Mouse (Mus musculus): ENCODE measurements around the gene Smyd3. TPM values are rescaled to one million over a fixed set of nuclear protein-coding genes. Genes with fewer than 3 reads are reported as not detected.

Smyd3 gene
- 100 to 1,000 TPM in 4 of 26 experiments, 10 to 100 TPM in 22; 19.4 to 132 (median 49.4) TPM for total RNA-seq (2018; cell fraction: chromatin; rRNA removed)
- 10 to 100 TPM in 6 of 26 experiments, 1 to 10 TPM in 20; 4.7 to 11.6 (median 8.5) TPM for total RNA-seq (2018; cell fraction: cytosol; rRNA removed)
- total RNA-seq (2018; cell fraction: nucleus; rRNA removed), result 100 to 1,000 TPM in 1 of 26 experiments, 10 to 100 TPM in 24, 1 to 10 TPM in 1; 6.6 to 107 (median 32.7) TPM
- 3.7 to 6.1 TPM (median 5.1 TPM) in 3 replicates for polyA plus RNA-seq (2018)

DNA sequence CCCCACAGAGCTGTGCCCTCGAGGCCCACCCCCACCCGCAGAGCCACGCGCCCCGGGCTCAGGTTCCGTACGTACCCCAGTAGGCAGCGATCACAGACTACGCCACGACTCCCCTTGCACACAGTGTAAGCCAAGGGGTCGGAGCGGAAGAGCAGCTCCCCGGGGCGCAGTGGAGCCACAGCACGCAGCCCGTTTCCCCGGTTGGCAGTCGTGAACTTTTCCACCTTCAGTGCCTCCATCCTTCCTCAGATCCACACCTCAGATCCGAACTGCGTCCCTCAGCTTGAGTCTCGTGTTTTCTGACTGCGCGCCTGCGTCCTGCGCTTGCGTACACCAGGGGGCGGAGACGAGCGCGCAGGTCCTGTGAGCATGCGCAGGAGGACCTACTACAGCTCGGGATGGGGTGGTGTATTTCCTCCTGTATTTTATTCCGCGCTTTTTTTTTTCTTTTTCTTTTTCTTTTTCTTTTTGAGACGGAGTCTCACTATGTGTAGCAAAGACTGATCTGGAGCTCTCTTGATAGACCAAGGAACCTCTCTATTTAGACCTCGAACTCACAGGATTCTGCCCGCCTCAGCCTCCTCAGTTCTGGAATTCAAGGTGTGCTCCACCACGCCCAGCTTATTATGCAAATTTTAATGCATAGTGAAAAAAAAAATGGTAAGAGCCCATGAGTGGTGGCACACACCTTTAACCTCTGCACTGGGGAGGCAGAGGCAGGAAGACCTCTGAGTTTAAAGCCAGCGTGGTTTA, at the start of gene Smyd3:
Gene Smyd3 (minus strand): TSS at position 329 of the 753 bp plus-strand sequence.
- Histone ChIP-seq H3K4me3 (ENCODE audit: inconsistent target) (peak within 1 kb of the TSS; percentile 68), H3K27ac (0 out of 2 replicates have a peak within 1 kb of the TSS, but pooled peaks have one; percentile 0), H3K79me2 (ENCODE audit: inconsistent target) (peaks cover 36% of the 10 kb centered on the region; the same call in 1 of the 2 replicates), H3K36me3 (ENCODE audit: inconsistent target) (no peaks in the 10 kb centered on the region)
- WGBS (ENCODE audit: missing documents), result 6% methylated on average over 39 of the region's 39 CpGs

DNA sequence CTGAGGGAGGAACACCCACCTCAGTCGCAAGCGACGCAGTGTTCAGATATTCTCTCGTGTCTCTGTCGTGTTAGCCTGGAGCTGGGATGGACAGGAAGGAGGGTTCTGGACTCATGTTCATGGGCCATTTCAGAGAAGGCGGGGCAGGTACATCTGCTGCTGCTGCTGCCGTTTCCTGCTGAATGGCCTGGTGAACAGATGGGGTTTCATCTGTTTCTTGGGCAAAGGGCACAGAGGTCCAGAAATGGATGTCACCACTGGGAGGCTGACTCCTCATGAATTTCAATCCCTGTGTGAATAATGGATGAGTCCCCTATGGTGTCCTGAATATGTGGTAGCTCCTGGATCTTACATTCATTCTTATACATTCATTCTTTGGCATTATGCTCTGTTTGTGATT, 49.7 kb upstream of the Smyd3 start:
- WGBS (ENCODE audit: missing documents), result 90% methylated on average over 7 of the region's 7 CpGs
- H3K79me2 ChIP-seq (ENCODE audit: inconsistent target), result peaks cover 13% of the 10 kb centered on the region; the same call in 1 of the 2 replicates
- H3K27ac ChIP-seq, result no peak overlapping the region
- H3K36me3 ChIP-seq (ENCODE audit: inconsistent target), result no peaks in the 10 kb centered on the region
- H3K4me3 ChIP-seq (ENCODE audit: inconsistent target), result no peak overlapping the region

DNA sequence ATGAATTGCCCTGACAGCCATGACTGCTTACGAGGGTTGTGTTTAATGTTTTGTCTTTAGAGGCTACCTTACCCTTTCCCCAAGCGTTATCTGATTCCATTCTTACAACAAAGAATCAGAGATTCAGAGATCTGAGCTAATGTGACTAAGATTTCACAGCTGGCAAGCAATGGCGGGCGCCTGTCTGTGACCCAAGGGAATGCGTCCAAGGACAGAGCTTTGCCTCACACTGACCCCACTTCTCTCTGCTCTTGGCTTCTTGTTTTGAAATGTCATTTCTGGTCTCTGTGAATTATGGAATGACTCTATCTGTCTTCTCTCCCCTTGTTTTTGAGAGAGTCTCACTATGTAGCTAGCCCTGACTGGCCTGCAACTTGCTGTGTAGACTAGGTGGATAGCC, 46.1 kb upstream of the Smyd3 start:
- no peaks in the 10 kb centered on the region for H3K36me3 ChIP-seq (ENCODE audit: inconsistent target)
- H3K27ac ChIP-seq, result no peak overlapping the region
- WGBS (ENCODE audit: missing documents), result 97% methylated on average over 5 of the region's 5 CpGs
- H3K79me2 ChIP-seq (ENCODE audit: inconsistent target), result peaks cover 20% of the 10 kb centered on the region; the same call in 1 of the 2 replicates
- no peak overlapping the region for H3K4me3 ChIP-seq (ENCODE audit: inconsistent target)

DNA sequence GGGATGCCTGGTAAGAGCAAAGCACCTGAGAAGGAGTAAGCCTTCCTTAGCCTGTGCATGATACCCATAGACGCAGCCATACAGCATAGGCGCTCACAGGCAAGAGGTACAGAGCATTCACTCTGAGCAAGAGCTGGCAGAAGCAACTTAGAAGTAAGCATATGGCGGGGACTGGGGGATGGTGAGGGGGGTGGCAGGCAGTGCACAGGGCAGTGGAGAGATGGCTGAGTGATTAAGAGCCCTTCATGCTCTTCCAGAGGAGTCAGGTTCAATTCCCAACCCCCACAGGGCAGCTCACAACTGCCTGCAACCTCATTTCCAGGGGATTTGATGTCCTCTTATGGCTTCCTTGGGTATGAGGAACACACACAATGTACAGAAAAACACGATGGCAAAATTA, 45.4 kb upstream of the Smyd3 start:
- H3K79me2 ChIP-seq (ENCODE audit: inconsistent target), result peaks cover 20% of the 10 kb centered on the region; the same call in 1 of the 2 replicates
- no peaks in the 10 kb centered on the region for H3K36me3 ChIP-seq (ENCODE audit: inconsistent target)
- no peak overlapping the region for H3K27ac ChIP-seq
- WGBS (ENCODE audit: missing documents), result 95% methylated on average over 4 of the region's 4 CpGs
- H3K4me3 ChIP-seq (ENCODE audit: inconsistent target), result no peak overlapping the region

DNA sequence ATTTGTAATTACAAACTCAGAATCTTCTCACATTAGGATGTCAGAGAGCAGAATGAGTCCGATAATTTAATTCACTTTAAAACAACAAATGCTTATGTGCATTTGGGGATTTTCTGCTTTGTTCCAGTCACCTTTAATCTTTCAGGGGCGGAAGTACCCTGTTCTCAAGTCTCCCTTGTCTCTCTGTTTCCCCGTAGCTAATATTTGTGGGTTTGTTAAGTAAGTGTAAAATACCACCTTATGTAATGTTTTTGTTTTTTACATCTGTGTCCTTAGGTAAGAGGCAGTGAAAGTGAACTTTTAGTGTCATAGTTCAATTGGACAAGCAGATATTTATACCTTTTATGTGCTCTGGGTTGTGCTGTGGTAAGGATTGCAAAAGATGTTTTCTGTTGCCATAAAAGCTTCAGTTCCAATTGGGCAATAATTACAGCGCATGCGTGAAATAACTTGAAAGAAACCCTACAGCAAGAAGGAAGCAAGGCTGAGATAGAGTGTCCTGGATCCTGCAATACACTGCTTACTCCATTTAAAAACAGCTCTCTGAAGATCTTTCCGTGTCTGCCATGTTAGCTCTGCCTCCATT, 43.1 kb upstream of the Smyd3 start:
- no peak overlapping the region for H3K27ac ChIP-seq
- WGBS (ENCODE audit: missing documents), result 43% methylated on average over 6 of the region's 6 CpGs
- no peak overlapping the region for H3K4me3 ChIP-seq (ENCODE audit: inconsistent target)
- no peaks in the 10 kb centered on the region for H3K36me3 ChIP-seq (ENCODE audit: inconsistent target)
- peaks cover 40% of the 10 kb centered on the region; the same call in 1 of the 2 replicates for H3K79me2 ChIP-seq (ENCODE audit: inconsistent target)

DNA sequence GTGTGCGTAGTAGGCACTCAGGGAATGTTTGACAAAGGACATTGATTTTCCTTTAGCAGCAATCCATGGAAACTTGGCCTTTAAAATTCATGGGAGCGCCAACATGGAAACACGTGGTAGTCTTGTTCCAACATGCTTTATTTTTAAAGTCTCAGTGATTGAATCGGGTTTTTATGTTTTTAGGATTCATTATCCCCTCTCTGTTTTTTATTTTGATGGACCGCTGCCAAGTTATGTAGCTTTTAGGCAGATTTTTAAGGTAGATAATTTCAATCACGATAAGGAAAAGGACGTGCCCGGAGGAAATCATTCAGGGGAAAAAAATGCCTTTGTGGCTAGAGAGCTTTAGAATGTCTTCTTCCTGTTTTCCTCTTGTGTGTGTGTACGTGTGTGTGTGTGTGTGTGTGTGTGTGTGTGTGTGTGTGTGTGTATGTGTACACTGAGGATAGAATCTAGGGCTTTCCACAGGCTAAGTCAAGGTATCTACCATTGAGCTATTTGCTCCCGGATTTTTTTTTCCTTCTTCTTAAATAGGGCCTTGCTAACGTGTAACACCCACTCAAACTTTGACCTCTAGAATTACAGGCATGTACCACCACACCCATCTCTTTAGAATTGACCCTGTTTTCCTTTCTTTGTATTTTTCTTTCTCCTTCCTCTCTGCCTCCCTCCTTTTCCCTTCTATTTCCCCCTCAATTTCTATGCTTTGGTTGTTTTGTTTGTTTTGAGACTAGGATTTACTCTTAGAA, 41.8 kb upstream of the Smyd3 start:
- Histone ChIP-seq H3K79me2 (ENCODE audit: inconsistent target) (peaks cover 53% of the 10 kb centered on the region; the same call in 1 of the 2 replicates), H3K4me3 (ENCODE audit: inconsistent target) (no peak overlapping the region), H3K27ac (no peak overlapping the region), H3K36me3 (ENCODE audit: inconsistent target) (no peaks in the 10 kb centered on the region)
- WGBS (ENCODE audit: missing documents), result 70% methylated on average over 10 of the region's 11 CpGs

DNA sequence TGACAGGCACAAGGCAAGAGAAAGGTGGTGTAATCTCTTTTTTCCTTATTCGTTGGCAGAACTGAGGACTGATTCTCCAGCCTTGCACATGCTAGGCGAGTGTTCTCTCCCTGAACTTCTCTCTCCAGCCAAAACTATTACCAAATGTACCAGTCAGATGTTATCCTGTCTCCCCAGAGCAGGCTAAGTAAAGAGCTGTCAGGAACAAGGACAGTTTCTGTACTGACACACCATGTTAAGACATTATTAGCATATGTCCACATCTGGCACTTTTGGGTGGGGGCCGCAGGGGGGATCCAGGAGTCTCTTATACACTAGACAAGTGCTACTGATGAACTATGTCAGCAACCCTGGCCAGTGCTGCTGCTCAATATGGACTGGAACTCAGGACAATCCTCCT, 39.1 kb upstream of the Smyd3 start:
- H3K27ac ChIP-seq, result no peak overlapping the region
- no peaks in the 10 kb centered on the region for H3K36me3 ChIP-seq (ENCODE audit: inconsistent target)
- 91% methylated on average over 3 of the region's 3 CpGs for WGBS (ENCODE audit: missing documents)
- H3K79me2 ChIP-seq (ENCODE audit: inconsistent target), result peaks cover 60% of the 10 kb centered on the region; the same call in 1 of the 2 replicates
- H3K4me3 ChIP-seq (ENCODE audit: inconsistent target), result no peak overlapping the region

DNA sequence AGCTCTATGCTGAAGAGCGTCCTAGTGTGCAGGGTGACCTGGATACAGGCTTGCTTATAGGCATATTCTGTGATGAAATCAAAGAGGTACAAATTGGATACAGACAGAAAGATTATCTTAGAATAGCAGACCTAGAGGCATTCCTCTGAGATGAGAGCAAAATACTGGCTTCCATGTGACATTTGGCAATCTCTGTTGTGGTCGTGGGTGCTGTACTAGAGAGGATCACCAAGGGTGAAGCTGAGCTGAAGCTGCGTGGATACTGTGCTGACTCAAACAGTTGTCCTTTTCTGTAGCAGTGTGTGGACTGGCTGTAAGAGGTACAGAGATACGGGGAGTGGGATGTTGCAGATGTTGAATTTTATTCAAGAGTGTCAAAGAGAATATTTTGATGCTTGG, 36.1 kb upstream of the Smyd3 start:
- 75% methylated on average over 4 of the region's 4 CpGs for WGBS (ENCODE audit: missing documents)
- no peaks in the 10 kb centered on the region for H3K36me3 ChIP-seq (ENCODE audit: inconsistent target)
- H3K4me3 ChIP-seq (ENCODE audit: inconsistent target), result no peak overlapping the region
- H3K79me2 ChIP-seq (ENCODE audit: inconsistent target), result peaks cover 86% of the 10 kb centered on the region; the same call in 1 of the 2 replicates
- no peak overlapping the region for H3K27ac ChIP-seq

DNA sequence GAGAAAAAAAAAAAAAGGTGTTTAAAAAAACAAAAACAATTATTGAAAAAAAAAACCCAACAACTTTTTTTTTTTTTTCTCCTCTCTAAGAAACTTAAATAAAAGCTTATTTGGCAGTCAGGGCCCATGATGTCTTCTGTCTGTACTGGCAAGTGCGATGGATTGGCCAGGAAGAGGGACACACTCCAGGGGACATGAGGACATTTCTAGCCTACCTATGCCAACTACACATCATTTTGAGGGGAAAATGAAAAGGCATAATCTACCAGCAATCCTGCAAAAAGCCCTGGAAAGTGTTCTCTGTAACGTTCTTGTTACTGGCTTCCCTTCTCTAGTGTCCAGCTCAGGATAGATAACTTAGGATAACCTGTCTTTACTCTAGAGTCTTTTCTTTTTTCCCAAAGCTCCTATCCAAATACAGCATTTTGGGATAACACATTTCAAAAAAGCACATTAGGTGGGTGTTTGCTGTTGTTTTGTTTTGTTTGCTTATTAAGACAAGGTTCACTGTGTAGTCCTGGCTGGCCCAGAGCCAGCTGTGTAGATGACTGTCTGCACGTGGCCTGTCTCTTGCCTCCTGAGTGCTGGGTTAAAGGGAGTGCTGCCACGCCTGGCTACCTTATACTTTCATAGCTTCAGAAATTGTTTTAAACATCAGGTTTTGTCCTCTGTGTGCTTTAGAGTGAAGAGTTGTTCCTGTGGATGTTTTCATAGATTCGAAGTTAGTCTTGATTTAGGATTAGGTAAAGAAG, 35.5 kb upstream of the Smyd3 start:
- no peak overlapping the region for H3K27ac ChIP-seq
- WGBS (ENCODE audit: missing documents), result 84% methylated on average over 5 of the region's 5 CpGs
- no peaks in the 10 kb centered on the region for H3K36me3 ChIP-seq (ENCODE audit: inconsistent target)
- H3K79me2 ChIP-seq (ENCODE audit: inconsistent target), result peaks cover 89% of the 10 kb centered on the region; the same call in 1 of the 2 replicates
- no peak overlapping the region for H3K4me3 ChIP-seq (ENCODE audit: inconsistent target)

DNA sequence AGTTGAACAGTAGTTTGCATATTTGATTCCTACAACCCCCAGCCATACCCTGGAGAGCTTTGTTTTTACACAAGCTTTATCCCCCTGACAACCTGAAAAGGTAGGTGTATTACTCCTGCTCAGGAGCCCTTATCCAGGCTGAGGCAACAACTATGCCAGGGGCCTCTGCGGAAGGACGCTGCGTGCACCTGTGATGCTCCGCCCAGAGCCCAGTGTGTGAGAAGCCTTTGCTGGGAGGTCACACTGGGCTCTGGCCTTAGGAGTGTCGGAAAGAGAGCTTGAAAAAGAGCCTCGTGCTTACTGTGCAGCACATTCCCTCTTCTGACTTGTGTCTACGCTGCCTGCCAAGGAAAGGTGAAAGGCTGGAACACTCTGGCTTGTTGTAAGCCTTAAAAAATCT, 34.9 kb upstream of the Smyd3 start:
- 91% methylated on average over 7 of the region's 7 CpGs for whole genome bisulfite sequencing (ENCODE audit: missing documents)

DNA sequence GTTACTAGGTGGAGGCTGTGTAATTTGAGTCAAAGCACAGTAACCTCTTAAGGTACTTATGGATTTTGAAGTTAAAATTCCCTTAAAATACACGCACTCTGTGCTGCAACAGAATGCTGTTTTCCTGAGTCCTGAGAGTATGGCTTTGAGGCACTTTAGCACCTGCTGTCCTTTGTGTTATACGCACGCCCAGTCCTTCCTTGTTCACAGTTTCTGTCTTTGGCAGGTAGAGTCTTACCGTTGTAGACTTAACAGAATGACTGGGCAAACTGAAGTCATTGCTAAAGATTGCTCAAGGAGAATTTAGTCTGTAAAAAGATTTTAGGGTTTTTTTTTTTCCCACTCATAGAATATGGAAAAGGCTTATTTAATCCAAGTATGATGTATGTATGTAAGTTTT, 34.1 kb upstream of the Smyd3 start:
- Histone ChIP-seq H3K4me3 (ENCODE audit: inconsistent target) (no peak overlapping the region), H3K27ac (no peak overlapping the region), H3K36me3 (ENCODE audit: inconsistent target) (no peaks in the 10 kb centered on the region), H3K79me2 (ENCODE audit: inconsistent target) (peaks cover 93% of the 10 kb centered on the region; the same call in 1 of the 2 replicates)
- 71% methylated on average over 4 of the region's 4 CpGs for WGBS (ENCODE audit: missing documents)

More for the DNA sequence above, 34.9 kb upstream of the Smyd3 start:
- Histone ChIP-seq H3K36me3 (ENCODE audit: inconsistent target) (no peaks in the 10 kb centered on the region), H3K79me2 (ENCODE audit: inconsistent target) (peaks cover 93% of the 10 kb centered on the region; the same call in 1 of the 2 replicates), H3K4me3 (ENCODE audit: inconsistent target) (no peak overlapping the region), H3K27ac (no peak overlapping the region)

DNA sequence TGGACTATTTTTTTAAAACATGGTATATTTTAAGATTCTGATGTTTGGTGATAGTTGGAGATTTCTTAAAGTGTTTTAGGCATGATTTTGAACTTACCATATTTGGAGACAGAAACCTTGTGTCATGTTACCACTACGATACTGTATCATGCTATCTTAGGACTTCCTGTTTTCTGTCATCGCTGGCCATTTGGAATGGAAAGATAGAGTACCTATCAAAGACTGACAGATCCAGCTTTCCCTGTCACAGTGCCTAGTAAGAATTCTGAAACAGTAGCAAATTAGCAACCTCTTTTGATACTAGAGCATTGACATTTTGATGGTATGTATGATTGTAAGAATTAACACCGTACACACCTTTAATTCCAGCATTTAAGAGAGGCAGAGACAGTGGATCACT, 33.5 kb upstream of the Smyd3 start:
- no peaks in the 10 kb centered on the region for H3K36me3 ChIP-seq (ENCODE audit: inconsistent target)
- H3K27ac ChIP-seq, result no peak overlapping the region
- no peak overlapping the region for H3K4me3 ChIP-seq (ENCODE audit: inconsistent target)
- 50% methylated on average over 3 of the region's 3 CpGs for WGBS (ENCODE audit: missing documents)
- peaks cover 89% of the 10 kb centered on the region; the same call in 1 of the 2 replicates for H3K79me2 ChIP-seq (ENCODE audit: inconsistent target)

DNA sequence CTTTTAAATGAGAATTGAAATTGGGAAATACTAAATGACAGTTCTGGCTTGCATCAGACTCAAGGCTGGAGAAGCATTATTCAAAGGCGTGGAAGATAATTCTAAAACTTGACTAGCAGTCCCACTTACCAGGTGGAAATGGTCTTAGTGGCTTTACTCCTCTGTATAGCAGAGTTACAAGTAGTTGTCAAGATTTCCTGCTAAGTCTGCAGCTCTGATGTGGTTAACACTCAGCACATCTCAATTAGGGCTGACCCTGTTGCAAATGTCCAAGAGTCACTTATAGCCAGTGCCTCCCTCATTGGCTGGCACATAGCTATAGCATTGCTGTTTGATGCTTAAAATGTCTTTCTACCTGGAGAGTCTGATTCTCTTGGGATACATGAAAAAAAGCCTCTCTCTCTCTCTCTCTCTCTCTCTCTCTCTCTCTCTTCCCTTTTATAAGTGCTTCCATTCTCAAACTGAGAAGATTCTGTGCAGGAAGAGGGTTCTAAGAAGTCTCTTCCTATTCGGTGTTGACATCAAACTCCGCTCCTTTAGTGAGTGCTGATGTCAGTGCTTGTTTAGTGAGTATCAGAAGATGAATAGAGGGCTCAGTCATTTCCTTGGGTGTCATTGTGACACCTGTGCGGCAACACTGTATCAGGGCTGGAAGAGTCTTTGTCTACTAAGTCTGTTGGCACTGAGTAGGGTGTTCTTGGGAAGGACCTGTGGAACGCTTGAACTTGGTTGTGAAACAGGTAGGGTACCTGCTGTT, 31.3 kb upstream of the Smyd3 start:
- WGBS (ENCODE audit: missing documents), result 75% methylated on average over 5 of the region's 5 CpGs
- Histone ChIP-seq H3K79me2 (ENCODE audit: inconsistent target) (peaks cover 82% of the 10 kb centered on the region), H3K36me3 (ENCODE audit: inconsistent target) (no peaks in the 10 kb centered on the region), H3K4me3 (ENCODE audit: inconsistent target) (no peak overlapping the region), H3K27ac (no peak overlapping the region)

Data from macrophage (primary cell).